Mouse (Mus musculus): ENCODE measurements around the gene Nol6. TPM values are rescaled to one million over a fixed set of nuclear protein-coding genes. Genes with fewer than 3 reads are reported as not detected.

Gene Nol6
- polyA plus RNA-seq, 1 experiment, result 29.0 TPM

- H3K27me3 ChIP-seq (replicated peaks; ENCODE audit: control insufficient read depth, insufficient read depth, low read length), result no peaks in the 10 kb centered on the region
- peak; percentile 71 for DNase-seq
- no peak overlapping the region for H3K27ac ChIP-seq (ENCODE audit: insufficient read depth, low read depth, low read length)
- TF ChIP-seq CTCF (conservative IDR thresholded peaks at IDR 0.05; ENCODE audit: insufficient read depth, insufficient read length, low read depth, low read length) (peak; percentile 80), POLR2A (IDR thresholded peaks at IDR 0.05; ENCODE audit: low read depth, low read length) (no peak)
- no peak overlapping the region for H3K4me3 ChIP-seq (ENCODE audit: insufficient read depth, low read depth, low read length)
- 70% methylated on average over 11 of the region's 11 CpGs for WGBS
- no peaks in the 10 kb centered on the region; the same call in 1 of the 2 replicates for H3K36me3 ChIP-seq (ENCODE audit: control insufficient read depth, insufficient read depth, low read length)
- peaks cover 5% of the 10 kb centered on the region for H3K4me1 ChIP-seq (ENCODE audit: control insufficient read depth, insufficient read depth, low read length)
Measured at GRCm38 (mm10) chr4:41118706-41119292, 5.5 kb downstream of the Nol6 start.

GRCm38 (mm10) chr4:41116817-41117216 is 7.4 kb downstream of the Nol6 start:
- Histone ChIP-seq H3K36me3 (ENCODE audit: control insufficient read depth, insufficient read depth, low read length) (no peaks in the 10 kb centered on the region; the same call in 1 of the 2 replicates), H3K27ac (ENCODE audit: insufficient read depth, low read depth, low read length) (no peak overlapping the region), H3K4me3 (ENCODE audit: insufficient read depth, low read depth, low read length) (no peak overlapping the region), H3K4me1 (ENCODE audit: control insufficient read depth, insufficient read depth, low read length) (no peaks in the 10 kb centered on the region), H3K27me3 (replicated peaks; ENCODE audit: control insufficient read depth, insufficient read depth, low read length) (no peaks in the 10 kb centered on the region)
- TF ChIP-seq POLR2A (IDR thresholded peaks at IDR 0.05; ENCODE audit: low read depth, low read length) (no peak), CTCF (conservative IDR thresholded peaks at IDR 0.05; ENCODE audit: insufficient read depth, insufficient read length, low read depth, low read length) (no peak)
- WGBS, result 64% methylated on average over 3 of the region's 3 CpGs
- no peak for DNase-seq

GRCm38 (mm10) chr4:41115793-41116192 is 8.5 kb downstream of the Nol6 start:
- TF ChIP-seq CTCF (conservative IDR thresholded peaks at IDR 0.05; ENCODE audit: insufficient read depth, insufficient read length, low read depth, low read length) (no peak), POLR2A (IDR thresholded peaks at IDR 0.05; ENCODE audit: low read depth, low read length) (no peak)
- Histone ChIP-seq H3K36me3 (ENCODE audit: control insufficient read depth, insufficient read depth, low read length) (no peaks in the 10 kb centered on the region; the same call in 1 of the 2 replicates), H3K27me3 (replicated peaks; ENCODE audit: control insufficient read depth, insufficient read depth, low read length) (no peaks in the 10 kb centered on the region), H3K4me3 (ENCODE audit: insufficient read depth, low read depth, low read length) (no peak overlapping the region), H3K27ac (ENCODE audit: insufficient read depth, low read depth, low read length) (no peak overlapping the region), H3K4me1 (ENCODE audit: control insufficient read depth, insufficient read depth, low read length) (no peaks in the 10 kb centered on the region)
- WGBS, result 95% methylated on average over 15 of the region's 15 CpGs
- no peak for DNase-seq

- Histone ChIP-seq H3K36me3 (ENCODE audit: control insufficient read depth, insufficient read depth, low read length) (no peaks in the 10 kb centered on the region; the same call in 1 of the 2 replicates), H3K4me1 (ENCODE audit: control insufficient read depth, insufficient read depth, low read length) (no peaks in the 10 kb centered on the region), H3K4me3 (ENCODE audit: insufficient read depth, low read depth, low read length) (no peak overlapping the region), H3K27me3 (replicated peaks; ENCODE audit: control insufficient read depth, insufficient read depth, low read length) (no peaks in the 10 kb centered on the region), H3K27ac (ENCODE audit: insufficient read depth, low read depth, low read length) (no peak overlapping the region)
- DNase-seq, result no peak
- no peak for TF ChIP-seq POLR2A (IDR thresholded peaks at IDR 0.05; ENCODE audit: low read depth, low read length)
- no peak for TF ChIP-seq CTCF (conservative IDR thresholded peaks at IDR 0.05; ENCODE audit: insufficient read depth, insufficient read length, low read depth, low read length)
- 91% methylated on average over 6 of the region's 6 CpGs for WGBS
Measured at GRCm38 (mm10) chr4:41115074-41115473, 9.2 kb downstream of the Nol6 start.

GRCm38 (mm10) chr4:41114358-41115070 is 9.7 kb downstream of the Nol6 start:
- no peak for TF ChIP-seq CTCF (conservative IDR thresholded peaks at IDR 0.05; ENCODE audit: insufficient read depth, insufficient read length, low read depth, low read length)
- no peak for TF ChIP-seq POLR2A (IDR thresholded peaks at IDR 0.05; ENCODE audit: low read depth, low read length)
- no peaks in the 10 kb centered on the region for H3K4me1 ChIP-seq (ENCODE audit: control insufficient read depth, insufficient read depth, low read length)
- no peaks in the 10 kb centered on the region for H3K27me3 ChIP-seq (replicated peaks; ENCODE audit: control insufficient read depth, insufficient read depth, low read length)
- no peak for DNase-seq
- no peak overlapping the region for H3K4me3 ChIP-seq (ENCODE audit: insufficient read depth, low read depth, low read length)
- H3K27ac ChIP-seq (ENCODE audit: insufficient read depth, low read depth, low read length), result no peak overlapping the region
- H3K36me3 ChIP-seq (ENCODE audit: control insufficient read depth, insufficient read depth, low read length), result no peaks in the 10 kb centered on the region; the same call in 1 of the 2 replicates
- 90% methylated on average over 9 of the region's 9 CpGs for WGBS

- H3K27ac ChIP-seq (ENCODE audit: insufficient read depth, low read depth, low read length), result no peak overlapping the region
- DNase-seq, result peak; percentile 56
- WGBS, result 60% methylated on average over 10 of the region's 10 CpGs
Measured at GRCm38 (mm10) chr4:41108717-41109425, 15.4 kb downstream of the Nol6 start.

GRCm38 (mm10) chr4:41107440-41107839 is 16.8 kb downstream of the Nol6 start:
- 77% methylated on average over 4 of the region's 4 CpGs for whole genome bisulfite sequencing
- no peak overlapping the region for H3K27ac ChIP-seq (ENCODE audit: insufficient read depth, low read depth, low read length)
- H3K36me3 ChIP-seq (ENCODE audit: control insufficient read depth, insufficient read depth, low read length), result no peaks in the 10 kb centered on the region
- H3K27me3 ChIP-seq (replicated peaks; ENCODE audit: control insufficient read depth, insufficient read depth, low read length), result no peaks in the 10 kb centered on the region
- DNase-seq, result no peak
- H3K4me1 ChIP-seq (ENCODE audit: control insufficient read depth, insufficient read depth, low read length), result no peaks in the 10 kb centered on the region
- no peak for TF ChIP-seq CTCF (conservative IDR thresholded peaks at IDR 0.05; ENCODE audit: insufficient read depth, insufficient read length, low read depth, low read length)
- no peak for TF ChIP-seq POLR2A (IDR thresholded peaks at IDR 0.05; ENCODE audit: low read depth, low read length)
- H3K4me3 ChIP-seq (ENCODE audit: insufficient read depth, low read depth, low read length), result no peak overlapping the region

More at GRCm38 (mm10) chr4:41108717-41109425, 15.4 kb downstream of the Nol6 start:
- H3K4me3 ChIP-seq (ENCODE audit: insufficient read depth, low read depth, low read length), result no peak overlapping the region
- H3K4me1 ChIP-seq (ENCODE audit: control insufficient read depth, insufficient read depth, low read length), result no peaks in the 10 kb centered on the region
- no peaks in the 10 kb centered on the region for H3K36me3 ChIP-seq (ENCODE audit: control insufficient read depth, insufficient read depth, low read length)
- TF ChIP-seq POLR2A (IDR thresholded peaks at IDR 0.05; ENCODE audit: low read depth, low read length), result no peak
- no peak for TF ChIP-seq CTCF (conservative IDR thresholded peaks at IDR 0.05; ENCODE audit: insufficient read depth, insufficient read length, low read depth, low read length)
- H3K27me3 ChIP-seq (replicated peaks; ENCODE audit: control insufficient read depth, insufficient read depth, low read length), result no peaks in the 10 kb centered on the region
